Mouse (Mus musculus): ENCODE data around the gene Hand2. TPM values are rescaled to one million over a fixed set of nuclear protein-coding genes. Genes with fewer than 3 reads are reported as not detected.

The Hand2 gene
- polyA plus RNA-seq, 1 experiment: 0.21 TPM

- WGBS: 15% methylated on average over 12 of the region's 12 CpGs
- H3K4me3 ChIP-seq (replicated peaks; ENCODE audit: extremely low read depth, low read depth, low read length): no peak overlapping the region
- DNase-seq: no peak
- TF ChIP-seq CTCF (IDR thresholded peaks at IDR 0.05; ENCODE audit: insufficient read depth, low read length) (no peak), POLR2A (IDR thresholded peaks at IDR 0.05; ENCODE audit: borderline replicate concordance, extremely low read depth, low read depth, low read length) (no peak)
- H3K4me1 ChIP-seq (ENCODE audit: control insufficient read depth, insufficient read depth, low read length): no peaks in the 10 kb centered on the region; the same call in 1 of the 2 replicates
Observed at GRCm38 (mm10) chr8:57324091-57324490, 3.3 kb downstream of the Hand2 start.

- Histone ChIP-seq H3K4me3 (replicated peaks; ENCODE audit: extremely low read depth, low read depth, low read length) (no peak overlapping the region), H3K4me1 (ENCODE audit: control insufficient read depth, insufficient read depth, low read length) (no peaks in the 10 kb centered on the region; the same call in 1 of the 2 replicates)
- no peak for DNase-seq
- 14% methylated on average over 5 of the region's 5 CpGs for whole genome bisulfite sequencing
- no peak for TF ChIP-seq CTCF (IDR thresholded peaks at IDR 0.05; ENCODE audit: insufficient read depth, low read length)
- no peak for TF ChIP-seq POLR2A (IDR thresholded peaks at IDR 0.05; ENCODE audit: borderline replicate concordance, extremely low read depth, low read depth, low read length)
Observed at GRCm38 (mm10) chr8:57324671-57325070, 3.9 kb downstream of the Hand2 start.

GRCm38 (mm10) chr8:57325111-57325891 is 4.5 kb downstream of the Hand2 start:
- TF ChIP-seq POLR2A (IDR thresholded peaks at IDR 0.05; ENCODE audit: borderline replicate concordance, extremely low read depth, low read depth, low read length) (no peak), CTCF (IDR thresholded peaks at IDR 0.05; ENCODE audit: insufficient read depth, low read length) (no peak)
- 23% methylated on average over 21 of the region's 21 CpGs for WGBS
- DNase-seq: no peak
- no peaks in the 10 kb centered on the region; the same call in 1 of the 2 replicates for H3K4me1 ChIP-seq (ENCODE audit: control insufficient read depth, insufficient read depth, low read length)
- no peak overlapping the region for H3K4me3 ChIP-seq (replicated peaks; ENCODE audit: extremely low read depth, low read depth, low read length)

- Histone ChIP-seq H3K4me3 (replicated peaks; ENCODE audit: extremely low read depth, low read depth, low read length) (no peak overlapping the region), H3K4me1 (ENCODE audit: control insufficient read depth, insufficient read depth, low read length) (no peaks in the 10 kb centered on the region; the same call in 1 of the 2 replicates)
- DNase-seq: no peak
- WGBS: 30% methylated on average over 27 of the region's 27 CpGs
- TF ChIP-seq POLR2A (IDR thresholded peaks at IDR 0.05; ENCODE audit: borderline replicate concordance, extremely low read depth, low read depth, low read length) (no peak), CTCF (IDR thresholded peaks at IDR 0.05; ENCODE audit: insufficient read depth, low read length) (no peak)
Observed at GRCm38 (mm10) chr8:57326091-57327065, 5.6 kb downstream of the Hand2 start.

DNA sequence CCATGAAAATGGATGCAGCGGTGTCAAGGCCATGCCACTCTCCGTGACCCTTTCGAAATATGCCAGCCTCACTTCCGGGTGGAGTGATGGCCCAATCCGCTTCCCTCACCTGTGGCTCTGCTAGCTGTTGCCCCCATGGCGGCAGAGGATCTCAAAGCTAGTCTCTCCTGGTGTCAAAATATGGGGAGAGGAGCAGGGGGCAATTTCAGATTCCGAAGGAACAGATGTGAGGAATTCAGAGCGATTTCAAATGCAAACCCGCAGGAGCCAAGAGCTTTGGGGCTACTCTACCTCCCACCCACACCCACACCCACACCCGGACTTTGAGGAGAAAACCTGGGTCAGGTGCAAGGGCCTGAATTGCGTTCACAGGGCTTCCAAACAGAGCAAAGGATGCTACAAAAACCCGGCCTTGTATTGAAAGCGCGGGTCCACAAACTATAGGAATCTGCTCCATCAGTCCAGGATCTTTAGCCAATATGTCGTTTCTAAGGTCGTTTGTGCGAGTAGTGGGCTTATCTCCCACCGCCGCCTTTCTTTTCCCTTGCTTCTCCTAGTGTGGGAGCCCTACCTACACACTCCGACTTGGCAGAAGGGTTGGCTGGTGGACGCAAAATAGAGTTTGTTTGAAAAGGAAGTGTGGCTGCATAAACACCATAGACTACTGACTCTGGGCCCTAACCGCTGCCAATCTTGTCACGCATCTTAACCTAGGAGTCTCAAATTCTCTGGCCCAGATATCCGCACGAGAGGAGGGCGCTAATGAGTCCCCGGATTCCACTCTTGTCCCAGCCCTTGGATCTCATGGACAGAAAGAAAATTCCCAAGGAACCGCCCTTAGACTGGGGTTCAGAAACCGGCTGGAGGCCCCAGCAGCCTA is 6.7 kb downstream of the Hand2 start:
- 10% methylated on average over 29 of the region's 29 CpGs for WGBS
- no peak overlapping the region for H3K4me3 ChIP-seq (replicated peaks; ENCODE audit: extremely low read depth, low read depth, low read length)
- TF ChIP-seq CTCF (IDR thresholded peaks at IDR 0.05; ENCODE audit: insufficient read depth, low read length) (no peak), POLR2A (IDR thresholded peaks at IDR 0.05; ENCODE audit: borderline replicate concordance, extremely low read depth, low read depth, low read length) (no peak)
- no peak for DNase-seq
- H3K4me1 ChIP-seq (ENCODE audit: control insufficient read depth, insufficient read depth, low read length): no peaks in the 10 kb centered on the region; the same call in 1 of the 2 replicates

GRCm38 (mm10) chr8:57328161-57328920 is 7.6 kb downstream of the Hand2 start:
- no peak overlapping the region for H3K4me3 ChIP-seq (replicated peaks; ENCODE audit: extremely low read depth, low read depth, low read length)
- WGBS: 2% methylated on average over 42 of the region's 42 CpGs
- DNase-seq: no peak
- TF ChIP-seq POLR2A (IDR thresholded peaks at IDR 0.05; ENCODE audit: borderline replicate concordance, extremely low read depth, low read depth, low read length): no peak
- H3K4me1 ChIP-seq (ENCODE audit: control insufficient read depth, insufficient read depth, low read length): no peaks in the 10 kb centered on the region; the same call in 1 of the 2 replicates

GRCm38 (mm10) chr8:57328931-57329341 is 8.2 kb downstream of the Hand2 start:
- no peak for TF ChIP-seq POLR2A (IDR thresholded peaks at IDR 0.05; ENCODE audit: borderline replicate concordance, extremely low read depth, low read depth, low read length)
- TF ChIP-seq CTCF (IDR thresholded peaks at IDR 0.05; ENCODE audit: insufficient read depth, low read length): no peak
- H3K4me3 ChIP-seq (replicated peaks; ENCODE audit: extremely low read depth, low read depth, low read length): no peak overlapping the region
- DNase-seq: no peak

GRCm38 (mm10) chr8:57330106-57330505 is 9.3 kb downstream of the Hand2 start:
- Histone ChIP-seq H3K4me3 (replicated peaks; ENCODE audit: extremely low read depth, low read depth, low read length) (no peak overlapping the region), H3K4me1 (ENCODE audit: control insufficient read depth, insufficient read depth, low read length) (no peaks in the 10 kb centered on the region; the same call in 1 of the 2 replicates)
- DNase-seq: no peak
- WGBS: 50% methylated on average over 2 of the region's 2 CpGs
- TF ChIP-seq POLR2A (IDR thresholded peaks at IDR 0.05; ENCODE audit: borderline replicate concordance, extremely low read depth, low read depth, low read length) (no peak), CTCF (IDR thresholded peaks at IDR 0.05; ENCODE audit: insufficient read depth, low read length) (no peak)

More at GRCm38 (mm10) chr8:57328931-57329341, 8.2 kb downstream of the Hand2 start:
- 3% methylated on average over 19 of the region's 19 CpGs for WGBS
- no peaks in the 10 kb centered on the region; the same call in 1 of the 2 replicates for H3K4me1 ChIP-seq (ENCODE audit: control insufficient read depth, insufficient read depth, low read length)
